Mouse (Mus musculus) lung, adult 2 months (tissue): Measurements from ENCODE around the gene Ripor2. TPM values are rescaled to one million over a fixed set of nuclear protein-coding genes. Genes with fewer than 3 reads are reported as not detected.

Experiments used
- DNase-seq: peaks from one replicate; pipeline ENCODE4 v3.0.0; 2022
- H3K4me1 ChIP-seq: fragments of 200-500 bp; 2 replicates; pipeline ENCODE4 v1.6.1; 2011; ENCODE audit warnings: low read length; ENCODE audit not compliant: control insufficient read depth, insufficient read depth
- H3K4me3 ChIP-seq: fragments of 200-500 bp; replicated peaks from 2 replicates; pipeline ENCODE3; 2011; ENCODE audit warnings: low read depth, mild to moderate bottlenecking, control low read depth, low read length; ENCODE audit errors: extremely low read depth
- CTCF ChIP-seq: fragments of 200-500 bp; IDR thresholded peaks from 2 replicates; pipeline ENCODE4 v1.5.1; 2011; ENCODE audit warnings: mild to moderate bottlenecking, low read length, control low read depth; ENCODE audit not compliant: insufficient read depth
- POLR2A ChIP-seq: fragments of 200-500 bp; IDR thresholded peaks from 2 replicates; pipeline ENCODE4 v1.6.1; 2011; ENCODE audit warnings: low read depth, mild to moderate bottlenecking, control low read depth, low read length, borderline replicate concordance; ENCODE audit errors: extremely low read depth
- WGBS: fragments of 180-500 bp; shearing (Covaris S2); methylation state at CpG from one replicate; pipeline ENCODE4 v1.1.7; 2018; 5-methylcytosine and 5-hydroxymethylcytosine counted together
- polyA plus RNA-seq: library from polyadenylated mRNA; depleted of rRNA; stranded (reverse); fragments of >200 nt; gene quantifications from 2 replicates; pipeline ENCODE4 v1.2.3, GENCODE M21; 2012

The Ripor2 gene
- polyA plus RNA-seq, 1 experiment = 8.8 TPM

- DNase-seq = no peak
- Histone ChIP-seq H3K4me3 (no peak overlapping the region), H3K4me1 (no peaks in the 10 kb centered on the region)
- TF ChIP-seq POLR2A (no peak), CTCF (no peak)
Measured at GRCm38 (mm10) chr13:24578317-24578716, 3.7 kb upstream of the Ripor2 start.

DNA sequence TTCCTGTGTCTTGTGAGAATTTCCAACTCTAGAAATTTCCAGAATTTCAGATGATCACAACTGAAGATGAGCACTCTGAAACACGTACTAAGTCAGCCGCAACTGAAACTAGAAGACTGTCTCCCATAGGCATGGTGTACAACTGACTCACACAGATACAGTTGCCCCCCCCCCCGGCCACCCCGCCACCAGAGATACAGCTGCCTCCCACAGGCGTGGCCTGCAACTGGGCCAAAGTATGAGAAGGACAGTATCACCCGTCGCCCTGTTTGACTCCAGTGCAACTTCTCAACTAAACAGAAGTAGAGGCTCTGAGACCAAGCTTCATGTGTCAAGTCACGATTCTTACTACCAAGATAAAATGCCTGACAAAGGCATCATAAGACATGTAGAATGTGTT, 1.2 kb upstream of the Ripor2 start:
- H3K4me3 ChIP-seq = no peak overlapping the region

GRCm38 (mm10) chr13:24584403-24584802, 2.4 kb downstream of the Ripor2 start:
- H3K4me3 ChIP-seq = no peak overlapping the region
- H3K4me1 ChIP-seq = no peaks in the 10 kb centered on the region
- TF ChIP-seq POLR2A (no peak), CTCF (no peak)
- no peak for DNase-seq
- WGBS = 77% methylated on average over 5 of the region's 5 CpGs

More for the DNA sequence above, 1.2 kb upstream of the Ripor2 start:
- H3K4me1 ChIP-seq = no peaks in the 10 kb centered on the region
- DNase-seq = no peak
- WGBS = 88% methylated on average over 8 of the region's 8 CpGs
- TF ChIP-seq CTCF (no peak), POLR2A (no peak)

DNA sequence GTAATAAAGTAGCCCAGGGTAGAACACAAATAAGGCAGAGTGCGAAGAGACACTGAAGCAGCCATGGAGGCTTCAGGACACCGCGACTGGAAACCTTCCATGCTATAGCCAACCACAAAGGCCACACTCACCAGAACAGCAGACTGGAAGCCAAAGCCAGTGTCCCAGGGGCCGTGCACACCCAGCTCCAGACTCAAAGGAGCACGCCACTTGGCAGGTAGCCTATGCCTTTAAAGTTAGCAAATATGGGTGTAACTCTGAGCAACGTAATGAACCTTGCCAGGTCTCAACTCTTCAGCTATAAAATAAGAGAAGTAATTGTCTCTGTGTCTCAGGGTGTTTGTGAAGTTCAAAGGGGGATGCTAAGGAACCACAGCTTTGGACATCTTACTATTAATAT, 2.9 kb downstream of the Ripor2 start:
- no peak overlapping the region for H3K4me3 ChIP-seq
- TF ChIP-seq POLR2A = no peak
- no peak for TF ChIP-seq CTCF
- H3K4me1 ChIP-seq = no peaks in the 10 kb centered on the region
- DNase-seq = no peak
- 68% methylated on average over 6 of the region's 6 CpGs for WGBS

GRCm38 (mm10) chr13:24585369-24585768, 3.4 kb downstream of the Ripor2 start:
- no peak for DNase-seq
- TF ChIP-seq POLR2A (no peak), CTCF (no peak)
- WGBS = 71% methylated on average over 9 of the region's 9 CpGs
- H3K4me3 ChIP-seq = no peak overlapping the region
- no peaks in the 10 kb centered on the region for H3K4me1 ChIP-seq

GRCm38 (mm10) chr13:24587192-24587895, 5.4 kb downstream of the Ripor2 start:
- H3K4me1 ChIP-seq = no peaks in the 10 kb centered on the region
- no peak for DNase-seq
- TF ChIP-seq CTCF = no peak
- H3K4me3 ChIP-seq = no peak overlapping the region
- WGBS = 96% methylated on average over 12 of the region's 12 CpGs

DNA sequence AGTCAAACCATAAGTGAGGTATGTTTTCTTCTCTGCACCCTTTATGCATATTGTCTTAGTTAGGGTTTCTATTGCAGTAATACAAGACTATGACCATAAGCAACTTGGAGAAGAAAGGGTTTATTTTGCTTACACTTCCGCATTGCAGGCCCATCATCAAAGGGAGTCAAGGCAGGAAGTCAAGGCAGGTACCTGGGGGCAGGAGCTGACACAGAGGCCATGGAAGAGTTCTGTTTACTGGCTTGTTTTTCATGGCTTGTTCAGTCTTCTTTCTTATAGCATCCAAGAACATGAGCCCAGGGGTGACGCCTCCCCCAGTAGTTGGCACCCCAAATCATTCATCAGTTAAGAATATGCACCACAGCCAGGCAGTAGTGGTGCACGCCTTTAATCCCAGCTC, 6.6 kb downstream of the Ripor2 start:
- H3K4me1 ChIP-seq = no peaks in the 10 kb centered on the region
- TF ChIP-seq CTCF (no peak), POLR2A (no peak)
- no peak overlapping the region for H3K4me3 ChIP-seq
- 89% methylated on average over 3 of the region's 3 CpGs for WGBS
- no peak for DNase-seq

- TF ChIP-seq CTCF (no peak), POLR2A (no peak)
- Histone ChIP-seq H3K4me1 (no peaks in the 10 kb centered on the region), H3K4me3 (no peak overlapping the region)
- DNase-seq = no peak
- 91% methylated on average over 6 of the region's 6 CpGs for WGBS
Measured at GRCm38 (mm10) chr13:24591737-24592136, 9.7 kb downstream of the Ripor2 start.

DNA sequence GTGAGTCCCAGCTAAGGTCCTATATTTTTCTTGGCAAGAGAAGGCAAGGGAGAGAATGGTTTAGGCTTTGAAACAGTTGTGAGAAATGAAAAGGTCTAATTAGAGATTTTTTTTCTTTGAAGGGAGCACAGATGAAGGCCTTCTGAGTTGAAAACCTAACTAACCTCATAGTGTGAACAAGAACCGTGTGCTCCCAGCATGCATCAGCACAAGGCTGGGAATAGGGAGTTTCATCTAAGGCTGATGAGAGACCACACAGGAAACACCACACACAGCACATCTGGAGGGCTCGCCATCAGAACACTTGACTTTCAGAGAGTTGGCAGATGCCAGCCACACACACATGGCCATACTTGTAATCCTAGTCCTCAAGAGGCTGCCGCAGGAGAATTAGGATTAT, 12.3 kb downstream of the Ripor2 start:
- H3K4me1 ChIP-seq = no peaks in the 10 kb centered on the region
- no peak overlapping the region for H3K4me3 ChIP-seq
- no peak for DNase-seq
- WGBS = 83% methylated on average over 3 of the region's 3 CpGs
- TF ChIP-seq CTCF (no peak), POLR2A (no peak)

GRCm38 (mm10) chr13:24599631-24600041, 17.6 kb downstream of the Ripor2 start:
- DNase-seq = no peak
- Histone ChIP-seq H3K4me3 (no peak overlapping the region), H3K4me1 (peaks cover 11% of the 10 kb centered on the region)
- WGBS = 77% methylated on average over 11 of the region's 11 CpGs
- TF ChIP-seq CTCF = no peak
- TF ChIP-seq POLR2A = no peak
